Mouse (Mus musculus) frontal cortex, postnatal 25 days (tissue): ENCODE measurements around the gene Ube2q1.
"Not testable (repeated sequence)": the region's sequence is repeated elsewhere in the genome, so short reads cannot be mapped to it uniquely, and the experiment has no call there.

Experiments used
- DNase-seq, 2 experiments: peaks; one replicate each; pipeline ENCODE4 v3.0.0; 2022; ENCODE audit warnings: low spot score in 2 of 2

The Ube2q1 gene

DNA sequence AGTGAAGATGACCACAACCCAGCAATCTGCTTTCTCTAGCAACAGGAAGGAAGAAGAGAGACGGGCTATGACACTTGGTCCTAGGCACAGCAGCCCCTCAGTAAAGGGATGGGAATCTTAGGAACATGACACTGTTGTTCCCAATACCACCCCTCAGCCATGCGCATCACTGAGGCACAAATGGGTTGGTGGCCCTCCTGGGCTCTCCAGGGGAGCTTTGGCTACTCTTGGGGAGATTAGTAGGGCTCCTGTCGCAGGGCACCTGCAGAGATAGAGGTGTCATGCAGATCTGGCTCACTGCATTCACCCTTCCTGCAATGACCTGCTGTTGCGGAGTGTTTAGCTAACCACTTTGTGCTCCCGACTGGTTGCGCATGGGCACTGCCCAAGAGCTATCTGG is 12.9 kb downstream of the Ube2q1 start:
- no peak for DNase-seq

DNA sequence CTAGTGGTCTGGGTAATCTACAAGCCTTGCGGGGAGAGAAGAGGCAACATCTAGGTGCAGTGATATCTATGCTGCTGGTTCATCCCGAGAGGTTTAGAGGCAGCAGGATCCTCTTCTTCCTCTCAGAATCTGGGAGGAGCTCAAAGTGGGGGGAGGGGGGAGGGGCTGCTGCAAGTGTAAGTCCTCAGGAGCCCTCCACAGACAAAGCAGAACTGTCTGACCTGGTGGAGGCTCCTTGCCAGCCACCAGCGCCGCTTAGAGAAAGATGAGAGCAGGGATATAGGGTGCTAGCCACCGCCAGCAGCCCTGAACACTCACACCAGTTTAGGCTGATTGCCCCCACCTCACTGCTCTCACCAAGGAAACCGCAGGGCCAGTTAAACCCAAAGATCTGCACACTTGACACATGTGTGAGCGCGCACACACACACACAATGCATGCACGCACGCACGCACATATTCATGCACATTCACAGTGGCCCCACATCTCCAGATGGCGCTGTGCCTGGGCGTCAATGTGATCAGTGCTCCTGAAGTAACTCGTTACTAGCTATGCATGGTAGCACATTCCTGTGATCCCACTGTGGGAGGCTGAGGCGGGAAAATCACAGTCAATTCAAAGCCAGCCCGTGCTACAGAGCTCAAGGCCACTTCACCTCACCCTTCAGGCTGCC is 15.4 kb downstream of the Ube2q1 start:
- DNase-seq, result no peak

DNA sequence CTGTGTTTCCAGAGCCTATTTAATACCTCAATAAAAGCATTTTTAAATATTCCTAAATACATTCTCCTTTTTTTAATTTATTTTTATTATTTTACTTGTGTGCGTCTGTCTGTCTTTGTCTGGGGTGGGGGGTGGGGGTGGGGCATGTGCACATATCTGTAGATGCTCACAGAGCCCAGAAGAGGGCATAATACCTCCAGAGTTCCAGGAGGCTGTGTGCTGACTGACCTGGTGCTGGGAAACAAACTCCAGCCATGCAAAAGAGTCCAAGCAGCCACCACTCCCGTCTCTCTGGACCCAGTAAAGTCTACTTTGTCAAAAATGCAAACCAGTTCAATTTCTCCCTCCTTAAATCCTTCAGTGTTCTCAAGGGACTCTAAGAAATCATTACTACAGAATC is 21.2 kb downstream of the Ube2q1 start:
- DNase-seq, result no peak

- DNase-seq, result no peak
Measured at GRCm38 (mm10) chr3:89795746-89796145, 22.3 kb downstream of the Ube2q1 start.

GRCm38 (mm10) chr3:89796358-89796757 is 22.9 kb downstream of the Ube2q1 start:
- DNase-seq, result no peak

- DNase-seq, result no peak
Measured at GRCm38 (mm10) chr3:89798518-89798917, 25.1 kb downstream of the Ube2q1 start.

GRCm38 (mm10) chr3:89799476-89799875 is 26.1 kb downstream of the Ube2q1 start:
- DNase-seq, result no peak

- not testable (repeated sequence) for DNase-seq
Measured at GRCm38 (mm10) chr3:89800078-89800477, 26.7 kb downstream of the Ube2q1 start.

DNA sequence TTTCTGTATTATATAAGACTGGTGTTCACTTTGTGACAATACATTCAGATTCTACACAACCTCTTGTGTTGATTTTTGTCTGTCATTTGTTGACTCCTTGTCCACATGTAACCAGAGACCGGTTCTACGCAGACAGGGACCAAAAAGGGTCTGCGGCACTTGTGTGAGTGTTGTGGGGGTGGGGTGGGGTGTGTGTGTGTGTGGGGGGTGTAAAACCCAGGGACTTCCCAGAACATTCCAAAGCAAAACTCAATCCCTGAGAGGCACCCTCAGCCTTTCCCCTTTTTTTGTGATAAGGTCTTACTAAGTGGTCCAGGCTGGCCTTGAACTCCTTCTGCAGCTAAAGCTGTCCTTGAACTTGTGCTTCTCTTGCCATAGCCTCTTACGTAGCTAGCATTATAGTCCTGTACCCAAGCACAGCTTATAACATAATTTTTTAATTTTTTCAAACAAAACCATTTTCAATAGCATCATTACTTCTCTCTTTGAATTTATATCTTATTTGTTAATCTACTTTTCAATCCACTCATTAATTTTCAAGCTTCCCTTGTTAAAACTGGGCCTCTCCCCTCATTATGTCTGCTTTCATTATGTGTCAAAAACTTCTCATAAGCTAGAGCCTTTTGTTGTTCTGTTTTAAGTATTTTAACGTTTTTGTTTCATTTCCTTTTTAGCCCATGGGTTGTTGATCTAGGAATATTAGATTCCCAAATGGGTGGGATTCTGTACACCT is 27.5 kb downstream of the Ube2q1 start:
- DNase-seq, result no peak

DNA sequence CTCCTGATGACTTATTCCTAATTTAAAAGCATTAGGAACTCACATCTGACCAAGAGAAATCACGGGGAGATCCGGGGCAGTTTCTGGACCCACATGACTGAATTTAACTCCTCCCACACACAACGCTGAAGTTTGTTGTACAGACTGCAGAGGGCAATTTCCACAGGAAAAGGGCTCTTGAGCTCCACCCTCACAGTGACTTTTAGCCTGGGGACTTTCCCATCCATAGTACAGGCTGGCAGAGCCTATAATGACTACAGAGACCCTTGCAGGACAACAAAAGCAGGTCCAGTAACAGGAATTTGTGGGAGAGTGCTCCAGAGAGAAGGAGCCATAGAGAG is 28.1 kb downstream of the Ube2q1 start:
- DNase-seq, result no peak

DNA sequence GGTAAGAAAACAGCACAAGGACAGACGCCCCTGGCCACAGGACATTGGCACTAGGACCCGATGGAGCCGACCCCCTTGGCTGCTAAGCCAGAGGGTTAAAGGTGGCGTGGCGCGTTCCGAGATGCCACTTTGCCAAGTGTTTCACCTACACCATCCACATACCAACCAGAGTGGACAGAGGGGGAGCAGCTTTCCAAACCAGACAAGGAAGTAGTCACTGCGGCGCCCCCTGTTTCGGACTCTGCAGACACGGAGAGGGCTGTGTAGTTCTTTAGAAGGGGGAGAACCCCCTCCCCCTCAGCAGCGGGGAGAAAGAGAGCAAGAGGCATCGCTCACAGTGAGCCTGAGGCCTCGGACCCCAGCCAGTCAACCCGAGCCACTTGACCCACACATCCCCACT is 29.5 kb downstream of the Ube2q1 start:
- no peak for DNase-seq

DNA sequence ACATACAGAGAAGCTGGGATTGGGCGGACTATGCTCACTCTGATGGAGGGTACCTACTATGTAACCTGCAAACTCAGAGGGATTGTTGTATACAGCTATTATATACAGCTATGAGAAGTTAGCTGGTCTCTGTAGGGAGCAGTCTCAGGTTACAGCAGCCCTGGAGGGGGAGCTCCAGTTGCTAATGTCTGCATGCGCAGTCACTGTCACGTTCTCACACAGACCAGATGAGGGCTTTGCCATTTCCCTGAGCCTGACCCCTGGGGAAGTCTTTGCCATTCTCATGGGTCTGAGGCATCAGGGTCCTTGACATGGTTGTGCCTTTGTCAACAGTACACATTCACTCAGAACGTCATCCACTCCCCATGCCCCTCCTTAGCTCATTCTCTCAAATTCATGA is 31.8 kb downstream of the Ube2q1 start:
- no peak for DNase-seq

GRCm38 (mm10) chr3:89806751-89807150 is 33.3 kb downstream of the Ube2q1 start:
- DNase-seq, result no peak

- DNase-seq, result no peak
Measured at GRCm38 (mm10) chr3:89807171-89807570, 33.8 kb downstream of the Ube2q1 start.

DNA sequence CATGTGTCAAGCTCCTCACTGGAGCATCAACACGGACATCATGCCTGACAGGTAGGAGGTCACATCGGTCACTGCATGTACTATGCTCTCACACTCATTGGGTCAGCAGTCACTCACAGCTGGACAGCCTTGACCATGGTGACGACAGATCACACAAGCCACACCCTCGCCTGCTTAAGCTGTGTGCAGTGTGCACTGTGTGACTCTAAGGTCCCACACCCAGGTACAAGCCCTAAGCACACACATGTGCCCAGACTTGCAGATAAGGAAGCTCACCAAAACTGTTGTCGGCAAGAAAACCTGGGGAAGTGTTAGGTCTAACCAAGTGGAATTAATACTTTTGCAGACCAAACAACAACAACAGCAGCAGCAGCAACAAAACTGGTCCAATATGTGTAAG is 34.5 kb downstream of the Ube2q1 start:
- DNase-seq, result no peak

DNA sequence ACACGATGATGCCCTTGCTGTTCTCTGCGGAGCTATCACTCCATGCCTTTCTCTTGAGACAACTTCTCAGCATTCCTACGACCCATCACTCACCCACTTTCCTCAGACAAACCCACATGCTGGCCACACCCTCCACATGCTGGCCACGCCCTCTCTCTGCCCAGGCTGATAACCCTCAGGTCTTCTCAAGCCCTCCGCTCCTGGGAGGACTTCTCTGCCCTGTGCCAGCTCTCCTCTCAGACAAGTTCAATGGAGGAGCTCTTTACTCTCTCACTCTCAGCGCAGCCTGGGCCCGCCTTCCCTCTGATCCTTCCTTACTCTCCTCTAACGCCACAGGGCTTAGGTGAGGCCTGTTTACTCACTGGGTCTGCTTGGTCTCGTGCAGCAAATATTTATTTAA is 35.2 kb downstream of the Ube2q1 start:
- DNase-seq, result no peak

GRCm38 (mm10) chr3:89810841-89811240 is 37.4 kb downstream of the Ube2q1 start:
- no peak for DNase-seq

GRCm38 (mm10) chr3:89812166-89812565 is 38.8 kb downstream of the Ube2q1 start:
- no peak for DNase-seq

GRCm38 (mm10) chr3:89814051-89814450 is 40.6 kb downstream of the Ube2q1 start:
- DNase-seq, result no peak

DNA sequence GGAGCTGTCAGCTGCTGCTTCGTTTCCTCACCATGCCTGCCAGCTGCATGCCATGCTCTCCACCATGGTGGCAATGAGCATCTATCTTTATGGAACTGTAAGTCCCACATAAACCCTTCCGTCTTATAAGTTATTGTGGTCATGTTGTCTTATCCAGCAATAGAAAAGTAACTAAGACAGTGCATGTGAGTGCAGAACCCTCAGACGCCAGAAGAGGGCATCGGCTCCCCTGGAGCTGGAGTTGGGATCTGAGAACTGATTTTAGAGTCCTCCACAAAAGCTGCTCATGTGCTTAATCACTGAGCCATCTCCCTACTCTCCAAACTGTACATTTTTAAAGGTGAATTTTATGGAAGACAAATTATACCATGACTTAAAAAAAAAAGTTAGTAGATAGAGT is 43.6 kb downstream of the Ube2q1 start:
- DNase-seq, result no peak

- no peak for DNase-seq
Measured at GRCm38 (mm10) chr3:89818605-89819004, 45.2 kb downstream of the Ube2q1 start.

DNA sequence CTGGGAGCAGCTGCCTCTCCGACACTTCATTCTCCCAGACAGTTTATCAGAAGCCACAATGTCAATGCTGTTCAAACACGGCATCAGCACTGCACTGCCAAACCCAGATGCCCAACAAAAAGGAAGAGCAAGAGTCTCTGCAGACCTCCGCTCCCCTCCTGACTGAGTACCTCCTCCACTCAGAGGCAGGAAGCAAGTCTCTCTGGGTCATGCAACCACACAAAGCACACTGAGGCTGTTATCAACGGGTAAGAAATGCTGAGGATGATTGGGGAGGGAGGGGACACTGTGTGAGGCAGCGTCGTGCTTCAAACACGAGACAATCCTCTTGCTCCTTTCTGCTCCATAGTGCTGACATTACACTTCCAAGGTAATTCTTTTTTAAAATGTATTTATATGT is 46.5 kb downstream of the Ube2q1 start:
- no peak for DNase-seq

- DNase-seq, result no peak
Measured at GRCm38 (mm10) chr3:89820311-89821095, 47.1 kb downstream of the Ube2q1 start.
